Mouse (Mus musculus) Patski (cell line): Measurements from ENCODE around the gene Chmp4b. TPM values are rescaled to one million over a fixed set of nuclear protein-coding genes. Genes with fewer than 3 reads are reported as not detected.

Experiments
- ATAC-seq: fragments of 100-300 bp; one replicate; pipeline ENCODE4 v1.8.0; 2021
- CTCF ChIA-PET: fragments of 350-600 bp; sonication (Branson Sonifier 250); formaldehyde crosslinking; loops from one replicate; lab custom pipeline; 2022; ENCODE audit warnings: inconsistent platforms; lab: Charles Lee
- POLR2A ChIA-PET: fragments of 350-600 bp; sonication (Branson Sonifier 250); formaldehyde crosslinking; loops from one replicate; lab custom pipeline; 2022; ENCODE audit warnings: antibody characterized with exemption, inconsistent platforms; lab: Charles Lee
- DNase-seq: peaks from one replicate; pipeline ENCODE4 v3.0.0-alpha.2; 2011; ENCODE audit warnings: low read depth, low spot score
- H3K27me3 ChIP-seq: fragments of 371-371 bp; one replicate; pipeline ENCODE4 v1.5.1; 2021
- CTCF ChIP-seq: fragments of 100-300 bp; IDR thresholded peaks from one replicate; pipeline ENCODE4 v1.5.1; 2021
- in situ Hi-C: fragments of 300-500 bp; cut with MboI; formaldehyde crosslinking; loops from 3 replicates; pipeline ENCODE4 v1.11.1; 2018; ENCODE audit warnings: low pct_unique_long_range_greater_than_20kb, mixed read lengths
- polyA plus RNA-seq: library from polyadenylated mRNA; unstranded; gene quantifications from one replicate; pipeline ENCODE4 v1.2.3, GENCODE M21; 2021

Gene Chmp4b
- 239 TPM for polyA plus RNA-seq

- DNase-seq (no peak), ATAC-seq (no peak)
- in situ Hi-C loops = no loop called here
- ChIA-PET POLR2A (no interaction called here), CTCF (no interaction called here)
- H3K27me3 ChIP-seq = no peaks in the 10 kb centered on the region
- no peak for TF ChIP-seq CTCF
These were observed at the start of gene Chmp4b for GRCm38 (mm10) chr2:154651363-154651762. Chmp4b (plus strand) TSS chr2:154651705.

GRCm38 (mm10) chr2:154603007-154603637 lies 48.4 kb upstream of the Chmp4b start:
- peaks cover 5% of the 10 kb centered on the region for H3K27me3 ChIP-seq
- no peak for TF ChIP-seq CTCF
- CTCF ChIA-PET = interaction anchor here (1.0 to 1.3 kb wide), 2 partner anchors 11 to 193 kb away, joined by 4 read pairs; no protein-coding TSS in a partner anchor
- in situ Hi-C loops = no loop called here
- ATAC-seq (no peak), DNase-seq (no peak)
- POLR2A ChIA-PET = interaction anchor here (0.6 to 1.1 kb wide), 2 partner anchors 110 to 158 kb away, joined by 3 read pairs; no protein-coding TSS in a partner anchor

- TF ChIP-seq CTCF = no peak
- peak; percentile 99 for ATAC-seq
- ChIA-PET CTCF (interaction anchor here (1.0 to 1.3 kb wide), 2 partner anchors 10 to 194 kb away, joined by 4 read pairs; no protein-coding TSS in a partner anchor), POLR2A (interaction anchor here (0.6 kb wide), 1 partner anchor 110 kb away, joined by 3 read pairs; no protein-coding TSS in a partner anchor)
- DNase-seq = peak; percentile 98
- H3K27me3 ChIP-seq = peaks cover 5% of the 10 kb centered on the region
- in situ Hi-C loops = no loop called here
These were observed 47.8 kb upstream of the Chmp4b start, which contains the start of gene Pxmp4 for GRCm38 (mm10) chr2:154603638-154604153. Pxmp4 (minus strand) TSS chr2:154603708.

- peaks cover 5% of the 10 kb centered on the region for H3K27me3 ChIP-seq
- ChIA-PET CTCF (no interaction called here), POLR2A (no interaction called here)
- no peak for DNase-seq
- no peak for ATAC-seq
- TF ChIP-seq CTCF = no peak
- in situ Hi-C loops = no loop called here
These were observed 47.3 kb upstream of the Chmp4b start for GRCm38 (mm10) chr2:154604156-154604555.

- ATAC-seq (no peak), DNase-seq (no peak)
- TF ChIP-seq CTCF = no peak
- POLR2A ChIA-PET = no interaction called here
- in situ Hi-C loops = no loop called here
- CTCF ChIA-PET = interaction anchor here (0.9 to 1.4 kb wide), 2 partner anchors 12 to 195 kb away, joined by 3 read pairs; no protein-coding TSS in a partner anchor
- H3K27me3 ChIP-seq = peaks cover 5% of the 10 kb centered on the region
These were observed 44.5 kb upstream of the Chmp4b start for GRCm38 (mm10) chr2:154606965-154607364.

- ATAC-seq (no peak), DNase-seq (no peak)
- in situ Hi-C loops = no loop called here
- ChIA-PET CTCF (no interaction called here), POLR2A (no interaction called here)
- TF ChIP-seq CTCF = no peak
- H3K27me3 ChIP-seq = peaks cover 5% of the 10 kb centered on the region
These were observed 42.3 kb upstream of the Chmp4b start for GRCm38 (mm10) chr2:154609050-154609767.

- H3K27me3 ChIP-seq = no peaks in the 10 kb centered on the region
- POLR2A ChIA-PET = interaction anchor here (0.9 to 1.0 kb wide), 2 partner anchors 177 to 203 kb away, joined by 3 read pairs; partner anchors contain the start of gene Cbfa2t2
- in situ Hi-C loops = no loop called here
- TF ChIP-seq CTCF = peak; percentile 100
- ATAC-seq (peak; percentile 93), DNase-seq (no peak)
- CTCF ChIA-PET = interaction anchor here (0.6 to 2.3 kb wide), 5 partner anchors 10 to 202 kb away, joined by 3 to 5 read pairs (median 4); partner anchors contain the start of gene Pxmp4
These were observed 38.1 kb upstream of the Chmp4b start, which contains the start of the genes Zfp341 and 4930519P11Rik for GRCm38 (mm10) chr2:154613118-154614115. Zfp341 (plus strand) TSS chr2:154613297. 4930519P11Rik (minus strand) TSS chr2:154613437.

- CTCF ChIA-PET = no interaction called here
- DNase-seq = no peak
- TF ChIP-seq CTCF = no peak
- in situ Hi-C loops = no loop called here
- POLR2A ChIA-PET = interaction anchor here (0.6 kb wide), 1 partner anchor 911 kb away, joined by 7 read pairs; no protein-coding TSS in a partner anchor
- no peaks in the 10 kb centered on the region for H3K27me3 ChIP-seq
- no peak for ATAC-seq
These were observed 36.5 kb upstream of the Chmp4b start for GRCm38 (mm10) chr2:154614841-154615576.

GRCm38 (mm10) chr2:154615674-154616073 lies 35.8 kb upstream of the Chmp4b start:
- TF ChIP-seq CTCF = no peak
- in situ Hi-C loops = no loop called here
- DNase-seq (no peak), ATAC-seq (no peak)
- no peaks in the 10 kb centered on the region for H3K27me3 ChIP-seq
- ChIA-PET CTCF (no interaction called here), POLR2A (no interaction called here)
